Mouse (Mus musculus): ENCODE measurements around the gene Fstl4. TPM values are rescaled to one million over a fixed set of nuclear protein-coding genes. Genes with fewer than 3 reads are reported as not detected.

Fstl4 gene
- polyA plus RNA-seq, 1 experiment from 2014 or later = not detected

DNA sequence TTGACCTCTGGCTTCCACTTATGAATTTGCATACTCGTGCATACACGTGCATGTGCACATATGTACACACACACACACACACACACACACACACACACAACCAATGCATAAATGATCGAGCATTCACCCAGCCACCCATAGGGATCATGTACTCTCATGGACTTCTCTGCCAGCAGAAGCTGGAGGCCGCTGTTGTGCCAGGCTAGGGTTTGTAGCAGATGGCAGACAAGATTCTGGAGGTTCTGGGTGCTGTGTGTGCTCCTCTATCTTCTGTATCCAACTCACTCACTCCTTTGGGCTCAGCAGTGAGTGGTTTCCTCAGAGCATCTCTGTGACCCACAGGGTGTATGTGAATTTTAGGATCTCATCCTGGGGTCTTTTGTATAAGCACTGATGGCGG lies 230.3 kb downstream of the Fstl4 start:
- no peaks in the 10 kb centered on the region for H3K4me1 ChIP-seq (ENCODE audit: insufficient read depth)
- no peak overlapping the region for H3K9ac ChIP-seq (replicated peaks)
- no peak overlapping the region for H3K4me3 ChIP-seq (ENCODE audit: low read depth, low read length)
- TF ChIP-seq CTCF (IDR thresholded peaks at IDR 0.05; ENCODE audit: low read depth) = no peak
- no peak for TF ChIP-seq EP300 (IDR thresholded peaks at IDR 0.05; ENCODE audit: low read depth)
- H3K27ac ChIP-seq (ENCODE audit: low read depth) = no peak overlapping the region
- no peaks in the 10 kb centered on the region for H3K9me3 ChIP-seq (ENCODE audit: low read length)
- ATAC-seq = no peak
- no peak for DNase-seq
- WGBS (ENCODE audit: insufficient replicate concordance) = 71% methylated on average over 5 of the region's 5 CpGs
- no peak overlapping the region for H3K4me2 ChIP-seq (ENCODE audit: low read depth, low read length)
- no peaks in the 10 kb centered on the region for H3K36me3 ChIP-seq (replicated peaks; ENCODE audit: insufficient read depth, low read length)
- no peaks in the 10 kb centered on the region for H3K27me3 ChIP-seq (ENCODE audit: insufficient read depth, low read length)

DNA sequence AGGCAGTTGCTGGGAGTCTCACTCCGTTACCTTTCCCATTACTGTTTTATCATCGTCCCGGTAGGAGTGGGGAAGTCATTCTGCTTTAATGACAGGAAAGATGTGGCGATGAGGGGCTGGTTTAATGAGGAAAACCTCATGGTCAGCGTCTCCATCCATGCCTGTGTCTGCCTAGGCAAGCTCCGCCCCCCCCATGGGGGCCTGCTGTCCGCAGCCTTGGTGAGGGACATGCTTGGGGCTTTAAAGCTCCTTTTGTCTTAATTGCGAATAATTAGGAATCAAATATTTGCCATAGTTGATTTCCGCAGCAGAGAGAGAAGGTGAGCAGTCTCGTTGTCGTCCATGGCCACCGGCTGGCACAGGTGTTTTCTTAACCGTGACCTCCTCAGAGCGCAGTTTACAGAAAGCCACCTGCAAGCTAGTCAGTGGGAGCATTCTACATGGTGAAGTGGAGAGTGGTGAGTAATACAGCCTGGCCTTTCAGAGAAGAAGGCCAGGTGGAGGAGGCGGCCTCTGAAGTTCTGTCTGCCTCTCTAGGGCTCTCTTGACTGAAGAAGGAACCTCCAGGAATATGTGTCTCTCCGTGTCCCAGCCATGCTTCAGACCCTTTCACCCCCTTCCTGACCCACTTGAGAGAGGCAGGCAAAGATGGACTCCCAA lies 232.1 kb downstream of the Fstl4 start:
- 70% methylated on average over 16 of the region's 16 CpGs for WGBS (ENCODE audit: insufficient replicate concordance)
- Histone ChIP-seq H3K27ac (ENCODE audit: low read depth) (no peak overlapping the region), H3K9me3 (ENCODE audit: low read length) (no peaks in the 10 kb centered on the region), H3K27me3 (ENCODE audit: insufficient read depth, low read length) (no peaks in the 10 kb centered on the region), H3K9ac (replicated peaks) (no peak overlapping the region), H3K4me3 (ENCODE audit: low read depth, low read length) (no peak overlapping the region), H3K4me2 (ENCODE audit: low read depth, low read length) (no peak overlapping the region), H3K4me1 (ENCODE audit: insufficient read depth) (no peaks in the 10 kb centered on the region), H3K36me3 (replicated peaks; ENCODE audit: insufficient read depth, low read length) (no peaks in the 10 kb centered on the region)
- ATAC-seq (no peak), DNase-seq (no peak)
- no peak for TF ChIP-seq EP300 (IDR thresholded peaks at IDR 0.05; ENCODE audit: low read depth)
- TF ChIP-seq CTCF (IDR thresholded peaks at IDR 0.05; ENCODE audit: low read depth) = no peak

DNA sequence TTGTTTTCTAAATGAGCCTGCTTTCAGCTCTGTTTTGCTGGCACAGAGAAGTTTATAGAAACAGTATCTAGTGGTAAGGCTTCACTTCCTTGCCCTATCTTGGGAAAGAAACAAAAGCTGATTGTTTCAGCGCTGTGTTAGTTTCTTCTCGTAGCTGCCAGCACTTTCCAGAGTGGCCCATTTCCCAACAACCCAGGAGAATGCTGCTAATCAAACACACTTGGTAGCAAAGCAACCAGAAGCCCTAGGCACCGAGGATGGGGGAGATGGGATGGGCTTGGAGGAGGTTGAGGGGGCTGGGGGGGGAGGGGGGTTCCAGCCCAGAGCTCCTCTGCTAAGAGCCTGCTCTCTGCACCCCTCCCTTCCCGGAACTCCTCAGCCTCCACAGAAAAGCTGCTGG lies 233.0 kb downstream of the Fstl4 start:
- ATAC-seq (no peak), DNase-seq (no peak)
- TF ChIP-seq CTCF (IDR thresholded peaks at IDR 0.05; ENCODE audit: low read depth) (no peak), EP300 (IDR thresholded peaks at IDR 0.05; ENCODE audit: low read depth) (no peak)
- H3K9me3 ChIP-seq (ENCODE audit: low read length) = no peaks in the 10 kb centered on the region
- H3K4me1 ChIP-seq (ENCODE audit: insufficient read depth) = no peaks in the 10 kb centered on the region
- WGBS (ENCODE audit: insufficient replicate concordance) = 29% methylated on average over 4 of the region's 4 CpGs
- no peak overlapping the region for H3K4me2 ChIP-seq (ENCODE audit: low read depth, low read length)
- H3K9ac ChIP-seq (replicated peaks) = no peak overlapping the region
- no peak overlapping the region for H3K27ac ChIP-seq (ENCODE audit: low read depth)
- no peaks in the 10 kb centered on the region for H3K27me3 ChIP-seq (ENCODE audit: insufficient read depth, low read length)
- no peak overlapping the region for H3K4me3 ChIP-seq (ENCODE audit: low read depth, low read length)
- no peaks in the 10 kb centered on the region for H3K36me3 ChIP-seq (replicated peaks; ENCODE audit: insufficient read depth, low read length)

DNA sequence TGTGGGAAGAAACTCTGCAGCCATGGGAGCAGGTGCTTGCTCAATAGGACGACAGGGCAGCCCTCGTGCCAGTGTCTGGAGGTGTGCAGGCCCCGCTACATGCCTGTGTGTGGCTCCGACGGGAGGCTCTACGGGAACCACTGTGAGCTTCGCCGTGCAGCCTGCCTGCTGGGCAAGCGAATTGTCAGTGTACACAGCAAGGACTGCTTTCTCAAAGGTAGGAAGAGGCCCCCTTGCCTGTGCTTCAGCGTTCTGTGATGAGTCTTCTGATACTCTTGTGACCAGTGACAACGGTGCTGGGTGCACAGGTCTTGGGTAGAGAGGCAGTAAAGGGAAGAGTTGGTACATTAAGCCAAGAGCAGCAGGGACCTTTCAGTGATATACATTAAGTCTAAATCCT lies 235.8 kb downstream of the Fstl4 start:
- no peak overlapping the region for H3K27ac ChIP-seq (ENCODE audit: low read depth)
- TF ChIP-seq EP300 (IDR thresholded peaks at IDR 0.05; ENCODE audit: low read depth) = no peak
- H3K4me2 ChIP-seq (ENCODE audit: low read depth, low read length) = no peak overlapping the region
- 83% methylated on average over 11 of the region's 11 CpGs for WGBS (ENCODE audit: insufficient replicate concordance)
- DNase-seq (no peak), ATAC-seq (no peak)
- no peak overlapping the region for H3K4me3 ChIP-seq (ENCODE audit: low read depth, low read length)
- no peaks in the 10 kb centered on the region for H3K9me3 ChIP-seq (ENCODE audit: low read length)
- H3K4me1 ChIP-seq (ENCODE audit: insufficient read depth) = no peaks in the 10 kb centered on the region
- no peaks in the 10 kb centered on the region for H3K27me3 ChIP-seq (ENCODE audit: insufficient read depth, low read length)
- no peaks in the 10 kb centered on the region for H3K36me3 ChIP-seq (replicated peaks; ENCODE audit: insufficient read depth, low read length)
- no peak overlapping the region for H3K9ac ChIP-seq (replicated peaks)

DNA sequence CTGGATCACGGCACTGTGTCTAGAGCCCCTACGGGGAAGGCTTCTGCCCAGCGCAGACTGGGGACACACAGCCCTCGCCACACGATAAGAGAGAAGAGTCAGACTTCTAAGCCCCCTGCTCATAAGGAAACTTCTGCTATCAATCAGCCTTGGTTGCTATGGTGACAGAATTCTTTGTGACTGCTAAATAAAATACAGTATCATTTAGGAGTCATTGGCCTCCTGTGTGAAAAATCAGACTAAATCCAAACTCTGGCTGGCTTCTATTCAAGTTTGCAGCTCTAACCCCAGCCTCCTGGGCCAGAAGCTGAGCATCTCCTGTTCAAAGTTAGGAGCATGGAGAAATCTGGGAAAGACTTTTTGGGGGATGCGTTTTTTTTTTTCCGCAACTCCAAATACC lies 238.9 kb downstream of the Fstl4 start:
- no peak overlapping the region for H3K9ac ChIP-seq (replicated peaks)
- H3K36me3 ChIP-seq (replicated peaks; ENCODE audit: insufficient read depth, low read length) = no peaks in the 10 kb centered on the region
- H3K27me3 ChIP-seq (ENCODE audit: insufficient read depth, low read length) = no peaks in the 10 kb centered on the region
- H3K4me3 ChIP-seq (ENCODE audit: low read depth, low read length) = no peak overlapping the region
- no peak overlapping the region for H3K27ac ChIP-seq (ENCODE audit: low read depth)
- no peak for TF ChIP-seq EP300 (IDR thresholded peaks at IDR 0.05; ENCODE audit: low read depth)
- TF ChIP-seq CTCF (IDR thresholded peaks at IDR 0.05; ENCODE audit: low read depth) = no peak
- DNase-seq (no peak), ATAC-seq (no peak)
- 72% methylated on average over 7 of the region's 7 CpGs for WGBS (ENCODE audit: insufficient replicate concordance)
- H3K9me3 ChIP-seq (ENCODE audit: low read length) = no peaks in the 10 kb centered on the region
- no peak overlapping the region for H3K4me2 ChIP-seq (ENCODE audit: low read depth, low read length)
- H3K4me1 ChIP-seq (ENCODE audit: insufficient read depth) = no peaks in the 10 kb centered on the region

DNA sequence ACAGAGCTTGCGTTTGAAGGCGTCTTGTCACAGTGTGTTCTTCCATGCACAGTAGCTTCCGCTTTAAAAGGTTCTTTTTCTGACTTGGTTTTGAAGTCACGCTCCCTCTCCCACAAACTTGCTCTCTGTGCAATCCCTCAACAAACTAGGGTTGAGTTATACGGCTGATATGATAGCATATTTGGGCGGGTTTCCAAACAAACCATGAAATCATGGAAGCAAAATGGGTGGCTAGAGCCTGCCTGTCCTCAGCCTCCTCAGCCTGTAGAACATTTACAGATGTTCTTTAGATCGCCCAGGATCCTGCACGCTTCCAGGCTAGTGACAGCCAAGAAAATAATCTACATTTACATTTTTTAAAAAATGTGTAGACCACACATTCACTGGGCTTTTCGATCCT lies 239.4 kb downstream of the Fstl4 start:
- no peak for TF ChIP-seq CTCF (IDR thresholded peaks at IDR 0.05; ENCODE audit: low read depth)

DNA sequence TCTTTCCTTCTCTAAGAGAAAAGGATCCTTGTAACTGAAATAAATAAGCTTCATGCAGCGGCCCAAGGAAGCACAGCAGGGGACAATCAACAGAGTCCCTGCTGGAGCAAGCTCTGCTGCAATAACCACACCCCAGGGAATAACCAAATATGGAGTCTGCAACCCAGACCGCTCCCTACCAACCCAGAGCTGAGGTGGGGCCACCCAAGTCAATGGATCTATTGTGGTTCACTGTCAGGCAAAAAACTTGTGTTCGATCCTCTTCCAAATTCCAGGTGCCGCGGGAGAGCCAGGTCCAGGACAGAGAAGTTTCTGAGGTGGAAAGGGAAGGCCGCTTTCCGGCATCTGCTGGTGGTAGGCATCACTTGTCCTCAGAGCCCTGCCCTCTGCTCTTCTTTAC lies 245.2 kb downstream of the Fstl4 start:
- TF ChIP-seq CTCF (IDR thresholded peaks at IDR 0.05; ENCODE audit: low read depth) = no peak
- no peak for TF ChIP-seq EP300 (IDR thresholded peaks at IDR 0.05; ENCODE audit: low read depth)
- no peak for DNase-seq
- Histone ChIP-seq H3K4me3 (ENCODE audit: low read depth, low read length) (no peak overlapping the region), H3K27ac (ENCODE audit: low read depth) (no peak overlapping the region), H3K27me3 (ENCODE audit: insufficient read depth, low read length) (no peaks in the 10 kb centered on the region), H3K9ac (replicated peaks) (no peak overlapping the region), H3K36me3 (replicated peaks; ENCODE audit: insufficient read depth, low read length) (no peaks in the 10 kb centered on the region), H3K4me2 (ENCODE audit: low read depth, low read length) (no peak overlapping the region), H3K9me3 (ENCODE audit: low read length) (no peaks in the 10 kb centered on the region), H3K4me1 (ENCODE audit: insufficient read depth) (no peaks in the 10 kb centered on the region)
- ATAC-seq = no peak
- WGBS (ENCODE audit: insufficient replicate concordance) = 72% methylated on average over 7 of the region's 7 CpGs

More for the DNA sequence above, 239.4 kb downstream of the Fstl4 start:
- H3K9ac ChIP-seq (replicated peaks) = no peak overlapping the region
- DNase-seq (no peak), ATAC-seq (no peak)
- no peak overlapping the region for H3K4me2 ChIP-seq (ENCODE audit: low read depth, low read length)
- H3K27me3 ChIP-seq (ENCODE audit: insufficient read depth, low read length) = no peaks in the 10 kb centered on the region
- no peaks in the 10 kb centered on the region for H3K4me1 ChIP-seq (ENCODE audit: insufficient read depth)
- no peaks in the 10 kb centered on the region for H3K36me3 ChIP-seq (replicated peaks; ENCODE audit: insufficient read depth, low read length)
- H3K4me3 ChIP-seq (ENCODE audit: low read depth, low read length) = no peak overlapping the region
- H3K27ac ChIP-seq (ENCODE audit: low read depth) = no peak overlapping the region
- no peaks in the 10 kb centered on the region for H3K9me3 ChIP-seq (ENCODE audit: low read length)
- 76% methylated on average over 9 of the region's 9 CpGs for WGBS (ENCODE audit: insufficient replicate concordance)

All from liver, postnatal 0 days (tissue).